Mouse (Mus musculus) hindbrain, embryonic 12.5 days (tissue): ENCODE data around the gene Aktip. TPM values are rescaled to one million over a fixed set of nuclear protein-coding genes. Genes with fewer than 3 reads are reported as not detected.

Source experiments
- ATAC-seq: fragments of 200-750 bp; cut with Nextera tagmentation; 2 replicates; pipeline ENCODE4 v1.8.0; 2017; ENCODE audit warnings: moderate TSS enrichment; ENCODE audit not compliant: low FRiP score
- H3K27ac ChIP-seq: fragments of 300-500 bp; sonication (generic); 2 replicates; pipeline ENCODE4 v1.5.1; 2016; ENCODE audit warnings: mild to moderate bottlenecking
- H3K27me3 ChIP-seq: fragments of 300-500 bp; sonication (generic); 2 replicates; pipeline ENCODE4 v1.6.1; 2016; ENCODE audit warnings: mild to moderate bottlenecking
- H3K36me3 ChIP-seq: fragments of 300-500 bp; sonication (generic); 2 replicates; pipeline ENCODE4 v1.6.1; 2016; ENCODE audit warnings: mild to moderate bottlenecking
- H3K4me1 ChIP-seq: fragments of 300-500 bp; sonication (generic); 2 replicates; pipeline ENCODE4 v1.6.1; 2016
- H3K4me2 ChIP-seq: fragments of 300-500 bp; sonication (generic); replicated peaks from 2 replicates; pipeline ENCODE4 v1.6.1; 2016; ENCODE audit warnings: mild to moderate bottlenecking
- H3K4me3 ChIP-seq: fragments of 300-500 bp; sonication (generic); 2 replicates; pipeline ENCODE4 v1.5.1; 2016; ENCODE audit warnings: mild to moderate bottlenecking
- H3K9ac ChIP-seq: fragments of 300-500 bp; sonication (generic); 2 replicates; pipeline ENCODE4 v1.6.1; 2016; ENCODE audit warnings: mild to moderate bottlenecking, moderate library complexity
- H3K9me3 ChIP-seq: fragments of 300-500 bp; sonication (generic); replicated peaks from 2 replicates; pipeline ENCODE4 v1.6.1; 2016; ENCODE audit warnings: mild to moderate bottlenecking
- WGBS: fragments of 180-500 bp; shearing (Covaris S2); methylation state at CpG from one replicate; pipeline ENCODE4 v1.1.7; 2016; 5-methylcytosine and 5-hydroxymethylcytosine counted together
- polyA plus RNA-seq: library from polyadenylated mRNA; unstranded; fragments of >200 nt; fragmentation: Nextera tagmentation; extraction: Ambion mirVana; gene quantifications from 2 replicates; pipeline ENCODE4 v1.2.1, GENCODE M21; 2016

Gene Aktip
- polyA plus RNA-seq, 1 experiment from 2014 or later, result 88.9 TPM

GRCm38 (mm10) chr8:91148643-91149178 is 51.1 kb downstream of the Aktip start:
- H3K9ac ChIP-seq, result no peak overlapping the region
- ATAC-seq, result no peak
- H3K4me2 ChIP-seq, result no peak overlapping the region
- no peak overlapping the region for H3K4me3 ChIP-seq
- WGBS, result 84% methylated on average over 15 of the region's 15 CpGs
- H3K4me1 ChIP-seq, result no peaks in the 10 kb centered on the region
- H3K27ac ChIP-seq, result no peak overlapping the region
- H3K9me3 ChIP-seq, result no peaks in the 10 kb centered on the region; the same call in 1 of the 2 replicates
- H3K27me3 ChIP-seq, result no peaks in the 10 kb centered on the region
- H3K36me3 ChIP-seq, result no peaks in the 10 kb centered on the region

- ATAC-seq, result no peak
- WGBS, result 14% methylated on average over 6 of the region's 6 CpGs
Measured at GRCm38 (mm10) chr8:91147715-91148114, 52.1 kb downstream of the Aktip start.

GRCm38 (mm10) chr8:91140828-91141227 is 58.9 kb downstream of the Aktip start:
- Histone ChIP-seq H3K4me2 (no peak overlapping the region), H3K9me3 (no peaks in the 10 kb centered on the region), H3K27me3 (no peaks in the 10 kb centered on the region), H3K27ac (no peak overlapping the region), H3K36me3 (no peaks in the 10 kb centered on the region), H3K4me3 (no peak overlapping the region), H3K4me1 (no peaks in the 10 kb centered on the region), H3K9ac (no peak overlapping the region)
- 85% methylated on average over 4 of the region's 4 CpGs for WGBS
- ATAC-seq, result no peak

More at GRCm38 (mm10) chr8:91147715-91148114, 52.1 kb downstream of the Aktip start:
- Histone ChIP-seq H3K27me3 (no peaks in the 10 kb centered on the region), H3K4me2 (no peak overlapping the region), H3K4me3 (no peak overlapping the region), H3K9ac (no peak overlapping the region), H3K9me3 (no peaks in the 10 kb centered on the region), H3K4me1 (no peaks in the 10 kb centered on the region), H3K36me3 (no peaks in the 10 kb centered on the region), H3K27ac (no peak overlapping the region)

GRCm38 (mm10) chr8:91135308-91136181 is 64.2 kb downstream of the Aktip start:
- ATAC-seq, result no peak
- WGBS, result 65% methylated on average over 14 of the region's 14 CpGs

GRCm38 (mm10) chr8:91134659-91135058 is 65.1 kb downstream of the Aktip start:
- 60% methylated on average over 12 of the region's 12 CpGs for WGBS
- H3K27me3 ChIP-seq, result no peaks in the 10 kb centered on the region
- H3K4me1 ChIP-seq, result peaks cover 11% of the 10 kb centered on the region
- peak overlapping the region; percentile 81 for H3K27ac ChIP-seq
- ATAC-seq, result no peak
- no peak overlapping the region for H3K4me3 ChIP-seq
- no peak overlapping the region for H3K9ac ChIP-seq
- H3K36me3 ChIP-seq, result 0 out of 2 replicates have a peak, but pooled peaks cover 3% of the 10 kb centered on the region
- H3K4me2 ChIP-seq, result peak overlapping the region; percentile 88
- H3K9me3 ChIP-seq, result no peaks in the 10 kb centered on the region

More at GRCm38 (mm10) chr8:91135308-91136181, 64.2 kb downstream of the Aktip start:
- H3K4me3 ChIP-seq, result no peak overlapping the region
- H3K27ac ChIP-seq, result no peak overlapping the region
- no peaks in the 10 kb centered on the region for H3K27me3 ChIP-seq
- no peak overlapping the region for H3K4me2 ChIP-seq
- no peak overlapping the region for H3K9ac ChIP-seq
- peaks cover 11% of the 10 kb centered on the region for H3K4me1 ChIP-seq
- H3K9me3 ChIP-seq, result no peaks in the 10 kb centered on the region
- no peaks in the 10 kb centered on the region for H3K36me3 ChIP-seq

GRCm38 (mm10) chr8:91134070-91134475 is 65.7 kb downstream of the Aktip start:
- peak overlapping the region; percentile 81 for H3K27ac ChIP-seq
- ATAC-seq, result peak; percentile 99
- H3K4me3 ChIP-seq, result peak overlapping the region; percentile 88
- H3K36me3 ChIP-seq, result peaks cover 7% of the 10 kb centered on the region
- whole genome bisulfite sequencing, result 0% methylated on average over 24 of the region's 24 CpGs
- H3K4me2 ChIP-seq, result peak overlapping the region; percentile 88
- no peaks in the 10 kb centered on the region for H3K9me3 ChIP-seq
- no peak overlapping the region for H3K9ac ChIP-seq
- H3K4me1 ChIP-seq, result peaks cover 11% of the 10 kb centered on the region
- no peaks in the 10 kb centered on the region for H3K27me3 ChIP-seq

GRCm38 (mm10) chr8:91133441-91134069 is 66.2 kb downstream of the Aktip start:
- WGBS, result under 1% methylated on average over 47 of the region's 58 CpGs
- no peak; the same call in 1 of the 2 replicates for ATAC-seq
- H3K9ac ChIP-seq, result peak overlapping the region; percentile 85

GRCm38 (mm10) chr8:91132731-91133130 is 67.0 kb downstream of the Aktip start:
- H3K9ac ChIP-seq, result no peak overlapping the region

More at GRCm38 (mm10) chr8:91133441-91134069, 66.2 kb downstream of the Aktip start:
- H3K9me3 ChIP-seq, result no peaks in the 10 kb centered on the region
- no peaks in the 10 kb centered on the region for H3K27me3 ChIP-seq
- peak overlapping the region; percentile 88 for H3K4me3 ChIP-seq
- peak overlapping the region; percentile 73 for H3K27ac ChIP-seq
- H3K4me1 ChIP-seq, result peaks cover 11% of the 10 kb centered on the region
- H3K36me3 ChIP-seq, result peaks cover 13% of the 10 kb centered on the region
- H3K4me2 ChIP-seq, result peak overlapping the region; percentile 88

GRCm38 (mm10) chr8:91126786-91127185 is 73.0 kb downstream of the Aktip start:
- peaks cover 66% of the 10 kb centered on the region for H3K36me3 ChIP-seq

More at GRCm38 (mm10) chr8:91132731-91133130, 67.0 kb downstream of the Aktip start:
- H3K9me3 ChIP-seq, result no peaks in the 10 kb centered on the region
- H3K27ac ChIP-seq, result no peak overlapping the region
- H3K27me3 ChIP-seq, result no peaks in the 10 kb centered on the region
- peak overlapping the region; percentile 88 for H3K4me3 ChIP-seq
- H3K4me1 ChIP-seq, result peaks cover 11% of the 10 kb centered on the region
- 81% methylated on average over 4 of the region's 4 CpGs for WGBS
- ATAC-seq, result no peak
- H3K36me3 ChIP-seq, result peaks cover 20% of the 10 kb centered on the region
- H3K4me2 ChIP-seq, result peak overlapping the region; percentile 88

GRCm38 (mm10) chr8:91124315-91124714 is 75.5 kb downstream of the Aktip start:
- Histone ChIP-seq H3K4me2 (no peak overlapping the region), H3K4me3 (no peak overlapping the region), H3K9me3 (no peaks in the 10 kb centered on the region), H3K36me3 (peaks cover 82% of the 10 kb centered on the region), H3K27me3 (no peaks in the 10 kb centered on the region), H3K27ac (no peak overlapping the region), H3K9ac (no peak overlapping the region), H3K4me1 (no peaks in the 10 kb centered on the region)
- WGBS, result 93% methylated on average over 5 of the region's 5 CpGs
- no peak for ATAC-seq

More at GRCm38 (mm10) chr8:91126786-91127185, 73.0 kb downstream of the Aktip start:
- Histone ChIP-seq H3K27ac (no peak overlapping the region), H3K9ac (no peak overlapping the region), H3K4me2 (no peak overlapping the region), H3K4me1 (no peaks in the 10 kb centered on the region), H3K9me3 (no peaks in the 10 kb centered on the region), H3K27me3 (no peaks in the 10 kb centered on the region), H3K4me3 (no peak overlapping the region)
- WGBS, result 94% methylated on average over 8 of the region's 8 CpGs
- no peak for ATAC-seq

- no peak for ATAC-seq
- H3K9ac ChIP-seq, result no peak overlapping the region
- H3K4me3 ChIP-seq, result no peak overlapping the region
- H3K36me3 ChIP-seq, result peaks cover 75% of the 10 kb centered on the region
- no peak overlapping the region for H3K27ac ChIP-seq
- no peaks in the 10 kb centered on the region for H3K9me3 ChIP-seq
- no peaks in the 10 kb centered on the region for H3K4me1 ChIP-seq
- H3K4me2 ChIP-seq, result no peak overlapping the region
- WGBS, result 82% methylated on average over 3 of the region's 3 CpGs
- H3K27me3 ChIP-seq, result no peaks in the 10 kb centered on the region
Measured at GRCm38 (mm10) chr8:91118131-91118530, 81.6 kb downstream of the Aktip start.

GRCm38 (mm10) chr8:91117537-91117936 is 82.2 kb downstream of the Aktip start:
- WGBS, result 91% methylated on average over 4 of the region's 4 CpGs

More at GRCm38 (mm10) chr8:91117537-91117936, 82.2 kb downstream of the Aktip start:
- Histone ChIP-seq H3K4me3 (no peak overlapping the region), H3K9ac (no peak overlapping the region), H3K27me3 (no peaks in the 10 kb centered on the region), H3K27ac (no peak overlapping the region), H3K4me1 (no peaks in the 10 kb centered on the region), H3K9me3 (no peaks in the 10 kb centered on the region; the same call in 1 of the 2 replicates), H3K4me2 (no peak overlapping the region), H3K36me3 (peaks cover 76% of the 10 kb centered on the region)
- ATAC-seq, result no peak
